Mouse (Mus musculus): Measurements from ENCODE around the gene Trim42. TPM values are rescaled to one million over a fixed set of nuclear protein-coding genes. Genes with fewer than 3 reads are reported as not detected.

Gene Trim42
- polyA plus RNA-seq (2015; fragmentation: Nextera tagmentation; extraction: Ambion mirVana) = not detected in 2 replicates

GRCm38 (mm10) chr9:97369591-97369990 lies at the start of gene Trim42:
Gene Trim42 (minus strand): TSS chr9:97369958.
- no peak for ATAC-seq (ENCODE audit: low FRiP score, low TSS enrichment)
- H3K4me3 ChIP-seq (ENCODE audit: low read depth, low read length) = no peak within 1 kb of the TSS
- WGBS = 84% methylated on average over 7 of the region's 7 CpGs

DNA sequence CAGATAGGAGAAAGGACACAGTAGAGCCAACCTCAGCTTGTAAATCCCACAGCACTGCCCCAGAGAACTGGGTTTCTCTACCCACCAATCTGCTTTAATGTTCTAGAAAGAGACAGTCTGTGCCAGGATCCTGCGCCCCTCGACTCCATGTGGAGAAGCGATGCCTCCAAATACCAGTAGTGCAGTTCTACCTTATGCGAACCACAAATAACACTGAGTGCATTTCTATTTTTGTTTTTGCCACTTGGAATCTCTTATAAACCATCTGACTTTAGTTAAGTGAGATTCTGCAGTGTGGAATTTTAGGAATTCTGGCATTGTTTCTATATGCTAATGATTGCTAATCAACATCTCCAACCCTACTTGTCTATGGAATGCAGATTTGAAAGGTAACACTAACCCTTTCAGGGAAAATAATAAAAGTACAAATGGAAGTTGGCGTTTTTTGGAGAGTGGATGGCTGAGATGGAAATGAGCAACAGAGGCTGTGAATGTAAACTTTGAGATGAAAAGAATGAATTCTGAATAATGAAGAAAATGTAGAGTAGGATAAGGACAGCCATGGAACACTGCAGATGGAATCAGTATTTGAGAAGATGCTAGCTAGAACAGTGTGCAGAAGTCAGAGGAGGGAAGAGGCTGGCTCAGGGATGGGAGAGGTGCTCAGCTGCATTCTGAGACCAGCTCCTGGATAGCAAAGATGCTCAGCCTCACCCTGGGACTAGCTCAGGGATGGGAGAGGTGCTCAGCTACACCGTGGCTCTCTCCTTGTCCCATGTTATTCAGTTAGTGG lies 45.3 kb upstream of the Trim42 start:
- H3K9me3 ChIP-seq (ENCODE audit: control insufficient read depth, low read length) = no peaks in the 10 kb centered on the region
- ATAC-seq (ENCODE audit: low FRiP score, low TSS enrichment) = no peak
- no peaks in the 10 kb centered on the region for H3K4me1 ChIP-seq (replicated peaks; ENCODE audit: control insufficient read depth, insufficient read depth)
- no peak overlapping the region for H3K4me2 ChIP-seq (replicated peaks; ENCODE audit: low read depth)
- no peak overlapping the region for H3K9ac ChIP-seq (ENCODE audit: low read length)
- no peaks in the 10 kb centered on the region for H3K27me3 ChIP-seq (ENCODE audit: control insufficient read depth, insufficient read depth, low read length)
- H3K4me3 ChIP-seq (ENCODE audit: low read depth, low read length) = no peak overlapping the region
- H3K36me3 ChIP-seq (ENCODE audit: control insufficient read depth, insufficient read depth, low read length) = no peaks in the 10 kb centered on the region
- H3K27ac ChIP-seq (replicated peaks) = no peak overlapping the region
- 77% methylated on average over 6 of the region's 6 CpGs for WGBS
- DNase-seq (ENCODE audit: low spot score) = no peak
- TF ChIP-seq EP300 (optimal IDR thresholded peaks at IDR 0.05) = no peak
- TF ChIP-seq CTCF (IDR thresholded peaks at IDR 0.05; ENCODE audit: low read depth) = no peak

More at GRCm38 (mm10) chr9:97369591-97369990, at the start of gene Trim42:
- Histone ChIP-seq H3K4me2 (replicated peaks; ENCODE audit: low read depth) (no peak within 1 kb of the TSS), H3K36me3 (ENCODE audit: control insufficient read depth, insufficient read depth, low read length) (no peaks in the 10 kb centered on the region), H3K9me3 (ENCODE audit: control insufficient read depth, low read length) (no peaks in the 10 kb centered on the region), H3K27ac (replicated peaks) (no peak within 1 kb of the TSS), H3K4me1 (replicated peaks; ENCODE audit: control insufficient read depth, insufficient read depth) (no peaks in the 10 kb centered on the region), H3K9ac (ENCODE audit: low read length) (no peak within 1 kb of the TSS), H3K27me3 (ENCODE audit: control insufficient read depth, insufficient read depth, low read length) (no peaks in the 10 kb centered on the region)
- no peak for DNase-seq (ENCODE audit: low spot score)
- TF ChIP-seq EP300 (optimal IDR thresholded peaks at IDR 0.05) (no peak), CTCF (IDR thresholded peaks at IDR 0.05; ENCODE audit: low read depth) (no peak)

GRCm38 (mm10) chr9:97408142-97408541 lies 38.4 kb upstream of the Trim42 start:
- ATAC-seq (ENCODE audit: low FRiP score, low TSS enrichment) = no peak
- DNase-seq (ENCODE audit: low spot score) = no peak
- TF ChIP-seq EP300 (optimal IDR thresholded peaks at IDR 0.05) (no peak), CTCF (IDR thresholded peaks at IDR 0.05; ENCODE audit: low read depth) (peak; percentile 41)
- no peaks in the 10 kb centered on the region for H3K4me1 ChIP-seq (replicated peaks; ENCODE audit: control insufficient read depth, insufficient read depth)
- H3K4me2 ChIP-seq (replicated peaks; ENCODE audit: low read depth) = no peak overlapping the region
- H3K27ac ChIP-seq (replicated peaks) = no peak overlapping the region
- H3K36me3 ChIP-seq (ENCODE audit: control insufficient read depth, insufficient read depth, low read length) = no peaks in the 10 kb centered on the region
- H3K4me3 ChIP-seq (ENCODE audit: low read depth, low read length) = no peak overlapping the region
- 75% methylated on average over 2 of the region's 2 CpGs for WGBS
- H3K9ac ChIP-seq (ENCODE audit: low read length) = no peak overlapping the region
- no peaks in the 10 kb centered on the region for H3K9me3 ChIP-seq (ENCODE audit: control insufficient read depth, low read length)
- no peaks in the 10 kb centered on the region for H3K27me3 ChIP-seq (ENCODE audit: control insufficient read depth, insufficient read depth, low read length)

DNA sequence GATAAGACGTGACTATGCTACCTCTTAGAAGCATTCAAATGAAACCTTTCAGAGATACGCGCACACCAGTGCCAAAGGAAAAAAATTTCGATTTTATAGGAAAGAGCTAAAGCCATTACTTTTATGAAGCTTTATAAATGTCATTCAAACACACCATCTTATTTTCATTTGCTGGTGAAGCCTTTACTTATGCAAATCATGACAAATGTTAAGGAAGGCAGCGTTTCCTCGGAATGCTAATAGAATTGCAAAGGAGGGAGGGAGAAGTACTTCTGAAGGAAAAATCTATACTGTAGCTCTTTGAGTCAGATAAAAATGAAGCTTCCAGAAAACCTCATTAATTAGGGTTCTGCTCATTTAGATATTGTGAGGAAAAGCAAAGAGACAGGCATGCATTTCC lies 13.3 kb downstream of the Trim42 start:
- no peak overlapping the region for H3K27ac ChIP-seq (replicated peaks)
- no peak overlapping the region for H3K4me2 ChIP-seq (replicated peaks; ENCODE audit: low read depth)
- no peaks in the 10 kb centered on the region for H3K9me3 ChIP-seq (ENCODE audit: control insufficient read depth, low read length)
- no peaks in the 10 kb centered on the region for H3K36me3 ChIP-seq (ENCODE audit: control insufficient read depth, insufficient read depth, low read length)
- ATAC-seq (ENCODE audit: low FRiP score, low TSS enrichment) (no peak), DNase-seq (ENCODE audit: low spot score) (no peak)
- H3K27me3 ChIP-seq (ENCODE audit: control insufficient read depth, insufficient read depth, low read length) = no peaks in the 10 kb centered on the region
- WGBS = 70% methylated on average over 6 of the region's 6 CpGs
- TF ChIP-seq CTCF (IDR thresholded peaks at IDR 0.05; ENCODE audit: low read depth) (no peak), EP300 (optimal IDR thresholded peaks at IDR 0.05) (no peak)
- H3K4me1 ChIP-seq (replicated peaks; ENCODE audit: control insufficient read depth, insufficient read depth) = no peaks in the 10 kb centered on the region
- no peak overlapping the region for H3K4me3 ChIP-seq (ENCODE audit: low read depth, low read length)
- H3K9ac ChIP-seq (ENCODE audit: low read length) = no peak overlapping the region

GRCm38 (mm10) chr9:97344767-97345297 lies 24.9 kb downstream of the Trim42 start:
- no peaks in the 10 kb centered on the region for H3K27me3 ChIP-seq (ENCODE audit: control insufficient read depth, insufficient read depth, low read length)
- H3K9me3 ChIP-seq (ENCODE audit: control insufficient read depth, low read length) = no peaks in the 10 kb centered on the region
- ATAC-seq (ENCODE audit: low FRiP score, low TSS enrichment) (peak; percentile 75), DNase-seq (ENCODE audit: low spot score) (peak; percentile 75)
- no peaks in the 10 kb centered on the region for H3K36me3 ChIP-seq (ENCODE audit: control insufficient read depth, insufficient read depth, low read length)
- no peak for TF ChIP-seq CTCF (IDR thresholded peaks at IDR 0.05; ENCODE audit: low read depth)
- TF ChIP-seq EP300 (optimal IDR thresholded peaks at IDR 0.05) = no peak
- no peak overlapping the region for H3K4me2 ChIP-seq (replicated peaks; ENCODE audit: low read depth)
- no peak overlapping the region for H3K9ac ChIP-seq (ENCODE audit: low read length)
- H3K4me1 ChIP-seq (replicated peaks; ENCODE audit: control insufficient read depth, insufficient read depth) = no peaks in the 10 kb centered on the region
- WGBS = 20% methylated on average over 12 of the region's 12 CpGs
- H3K27ac ChIP-seq (replicated peaks) = no peak overlapping the region
- no peak overlapping the region for H3K4me3 ChIP-seq (ENCODE audit: low read depth, low read length)

GRCm38 (mm10) chr9:97341772-97342171 lies 28.0 kb downstream of the Trim42 start:
- ATAC-seq (ENCODE audit: low FRiP score, low TSS enrichment) = peak; percentile 83
- Histone ChIP-seq H3K27me3 (ENCODE audit: control insufficient read depth, insufficient read depth, low read length) (no peaks in the 10 kb centered on the region), H3K36me3 (ENCODE audit: control insufficient read depth, insufficient read depth, low read length) (no peaks in the 10 kb centered on the region), H3K4me3 (ENCODE audit: low read depth, low read length) (no peak overlapping the region), H3K9me3 (ENCODE audit: control insufficient read depth, low read length) (no peaks in the 10 kb centered on the region), H3K4me1 (replicated peaks; ENCODE audit: control insufficient read depth, insufficient read depth) (no peaks in the 10 kb centered on the region), H3K4me2 (replicated peaks; ENCODE audit: low read depth) (no peak overlapping the region), H3K27ac (replicated peaks) (no peak overlapping the region), H3K9ac (ENCODE audit: low read length) (no peak overlapping the region)
- WGBS = 47% methylated on average over 5 of the region's 5 CpGs
- DNase-seq (ENCODE audit: low spot score) = peak; percentile 55
- TF ChIP-seq EP300 (optimal IDR thresholded peaks at IDR 0.05) (no peak), CTCF (IDR thresholded peaks at IDR 0.05; ENCODE audit: low read depth) (no peak)

Measured in stomach, postnatal 0 days (tissue).